Mouse (Mus musculus) neural tube, embryonic 11.5 days (tissue): ENCODE data around the gene Ccdc153. TPM values are rescaled to one million over a fixed set of nuclear protein-coding genes. Genes with fewer than 3 reads are reported as not detected.

ENCODE experiments used
- polyA plus RNA-seq: library from polyadenylated mRNA; unstranded; fragments of >200 nt; fragmentation: Nextera tagmentation; extraction: Ambion mirVana; gene quantifications from 2 replicates; pipeline ENCODE4 v1.2.1, GENCODE M21; 2014

Gene Ccdc153
- polyA plus RNA-seq, 1 experiment from 2014 or later, result not detected

Other genes with a start within 250 kb of the Ccdc153 start
- gene Thy1, start 197.3 kb upstream of the Ccdc153 start, polyA plus RNA-seq, result not detected in 2 replicates
- gene Usp2, start 173.7 kb upstream of the Ccdc153 start, polyA plus RNA-seq, result 10.5 and 11.7 TPM in 2 replicates
- 0.15 and 0.21 TPM in 2 replicates for gene Mfrp, start 138.9 kb upstream of the Ccdc153 start, polyA plus RNA-seq
- 0.27 and 0.31 TPM in 2 replicates for gene C1qtnf5, start 133.4 kb upstream of the Ccdc153 start, polyA plus RNA-seq
- 0.20 and 0.95 TPM in 2 replicates for gene Gm49380, start 127.2 kb upstream of the Ccdc153 start, polyA plus RNA-seq
- gene Rnf26, start 127.2 kb upstream of the Ccdc153 start, polyA plus RNA-seq, result 62.4 and 71.1 TPM in 2 replicates
- 14.3 and 15.0 TPM in 2 replicates for gene Mcam, start 106.2 kb upstream of the Ccdc153 start, polyA plus RNA-seq
- gene Cbl, start 6.6 kb upstream of the Ccdc153 start, polyA plus RNA-seq, result 19.1 and 22.2 TPM in 2 replicates
- gene Pdzd3, start 10.8 kb downstream of the Ccdc153 start, polyA plus RNA-seq, result 0.11 TPM in 1 of 2 replicates, not detected in the other
- 2.4 and 3.2 TPM in 2 replicates for gene Nlrx1, start 27.9 kb downstream of the Ccdc153 start, polyA plus RNA-seq
- 4.5 and 5.0 TPM in 2 replicates for gene Abcg4, start 47.9 kb downstream of the Ccdc153 start, polyA plus RNA-seq
- gene Hinfp, start 65.0 kb downstream of the Ccdc153 start, polyA plus RNA-seq, result 23.6 and 26.9 TPM in 2 replicates
- gene C2cd2l, start 79.6 kb downstream of the Ccdc153 start, polyA plus RNA-seq, result 14.9 and 17.1 TPM in 2 replicates
- 47.6 and 48.6 TPM in 2 replicates for gene Dpagt1, start 85.3 kb downstream of the Ccdc153 start, polyA plus RNA-seq
- gene H2afx, start 94.0 kb downstream of the Ccdc153 start, polyA plus RNA-seq, result 366 and 382 TPM in 2 replicates
- 139 and 140 TPM in 2 replicates for gene Hmbs, start 103.6 kb downstream of the Ccdc153 start, polyA plus RNA-seq
- 29.3 and 32.9 TPM in 2 replicates for gene Vps11, start 121.0 kb downstream of the Ccdc153 start, polyA plus RNA-seq
- 36.7 and 38.8 TPM in 2 replicates for gene Hyou1, start 138.8 kb downstream of the Ccdc153 start, polyA plus RNA-seq
- 26.8 and 31.8 TPM in 2 replicates for gene Slc37a4, start 156.2 kb downstream of the Ccdc153 start, polyA plus RNA-seq
- gene Rps25, start 166.5 kb downstream of the Ccdc153 start, polyA plus RNA-seq, result 1,766 and 1,857 TPM in 2 replicates
- 204 and 214 TPM in 2 replicates for gene Trappc4, start 166.9 kb downstream of the Ccdc153 start, polyA plus RNA-seq
- 20.9 and 21.8 TPM in 2 replicates for gene Ccdc84, start 177.9 kb downstream of the Ccdc153 start, polyA plus RNA-seq
- gene Foxr1, start 200.5 kb downstream of the Ccdc153 start, polyA plus RNA-seq, result not detected in 2 replicates
- gene Upk2, start 214.3 kb downstream of the Ccdc153 start, polyA plus RNA-seq, result 0.29 TPM in 1 of 2 replicates, not detected in the other
- 8.0 and 8.8 TPM in 2 replicates for gene Bcl9l, start 242.1 kb downstream of the Ccdc153 start, polyA plus RNA-seq